Mouse (Mus musculus) midbrain, embryonic 11.5 days (tissue): ENCODE measurements at regions not wholly inside any gene's neighbourhood (a gene's known extent, or its start where the extent isn't known, plus 50 kb on each side); places are given as distances from the start of the nearest gene placed in this dataset.

Experiments used
- ATAC-seq: fragments of 200-750 bp; cut with Nextera tagmentation; 2 replicates; pipeline ENCODE4 v1.8.0; 2017; ENCODE audit warnings: moderate TSS enrichment, moderate library complexity; ENCODE audit not compliant: low FRiP score
- DNase-seq: peaks from one replicate; pipeline ENCODE4 v3.0.0; 2015; ENCODE audit warnings: low spot score; ENCODE audit errors: missing footprints
- H3K27ac ChIP-seq: fragments of 300-500 bp; sonication (generic); 2 replicates; pipeline ENCODE4 v1.5.1; 2014; ENCODE audit warnings: low read depth, low read length
- H3K27me3 ChIP-seq: fragments of 300-500 bp; sonication (generic); 2 replicates; pipeline ENCODE4 v1.6.1; 2014; ENCODE audit warnings: mild to moderate bottlenecking, low read length, moderate library complexity, mixed read lengths; ENCODE audit not compliant: control insufficient read depth, insufficient read depth
- H3K36me3 ChIP-seq: fragments of 300-500 bp; sonication (generic); 2 replicates; pipeline ENCODE4 v1.6.1; 2014; ENCODE audit warnings: mild to moderate bottlenecking, low read length, moderate library complexity, mixed read lengths; ENCODE audit not compliant: control insufficient read depth, insufficient read depth
- H3K4me1 ChIP-seq: fragments of 300-500 bp; sonication (generic); 2 replicates; pipeline ENCODE4 v1.6.1; 2014; ENCODE audit warnings: low read length; ENCODE audit not compliant: control insufficient read depth, insufficient read depth
- H3K4me2 ChIP-seq: fragments of 300-500 bp; sonication (generic); 2 replicates; pipeline ENCODE4 v1.6.1; 2014; ENCODE audit warnings: mild to moderate bottlenecking, moderate library complexity
- H3K4me3 ChIP-seq: fragments of 300-500 bp; sonication (generic); 2 replicates; pipeline ENCODE4 v1.5.1; 2014; ENCODE audit warnings: low read depth, low read length
- H3K9ac ChIP-seq: fragments of 300-500 bp; sonication (generic); 2 replicates; pipeline ENCODE4 v1.6.1; 2014; ENCODE audit warnings: low read length
- H3K9me3 ChIP-seq: fragments of 300-500 bp; sonication (generic); 2 replicates; pipeline ENCODE4 v1.6.1; 2016; ENCODE audit warnings: low read length; ENCODE audit not compliant: control insufficient read depth
- WGBS: fragments of 180-500 bp; shearing (Covaris S2); extraction: QIAGEN DNeasy Blood & Tissue Kit; methylation state at CpG from one replicate; pipeline ENCODE4 v1.1.7; 2014; 5-methylcytosine and 5-hydroxymethylcytosine counted together

DNA sequence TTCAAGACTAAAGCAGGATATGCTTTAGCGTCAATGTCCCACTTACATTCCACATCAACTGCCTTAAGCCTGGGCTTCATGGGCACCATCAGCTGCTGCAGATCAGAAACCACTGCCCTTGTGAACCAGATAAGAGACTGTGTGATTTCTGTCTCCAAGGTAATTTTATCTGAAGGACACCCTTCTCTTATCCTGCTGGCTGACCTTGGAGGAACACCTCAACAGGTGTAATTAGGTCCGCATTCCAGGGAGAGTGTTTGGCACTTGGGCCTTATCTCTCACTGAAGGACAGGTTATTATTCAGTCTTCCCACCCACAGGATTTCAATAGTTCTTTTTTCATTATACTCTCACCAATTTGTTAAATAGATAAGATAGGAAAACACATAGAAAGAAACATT lies 583.1 kb upstream of the Kdm8 start:
- Histone ChIP-seq H3K9me3 (no peaks in the 10 kb centered on the region), H3K9ac (no peak overlapping the region), H3K4me2 (no peak overlapping the region), H3K4me1 (no peaks in the 10 kb centered on the region), H3K27me3 (no peaks in the 10 kb centered on the region), H3K4me3 (no peak overlapping the region), H3K36me3 (no peaks in the 10 kb centered on the region), H3K27ac (no peak overlapping the region)
- 92% methylated on average over 2 of the region's 2 CpGs for whole genome bisulfite sequencing
- no peak for DNase-seq
- no peak for ATAC-seq

DNA sequence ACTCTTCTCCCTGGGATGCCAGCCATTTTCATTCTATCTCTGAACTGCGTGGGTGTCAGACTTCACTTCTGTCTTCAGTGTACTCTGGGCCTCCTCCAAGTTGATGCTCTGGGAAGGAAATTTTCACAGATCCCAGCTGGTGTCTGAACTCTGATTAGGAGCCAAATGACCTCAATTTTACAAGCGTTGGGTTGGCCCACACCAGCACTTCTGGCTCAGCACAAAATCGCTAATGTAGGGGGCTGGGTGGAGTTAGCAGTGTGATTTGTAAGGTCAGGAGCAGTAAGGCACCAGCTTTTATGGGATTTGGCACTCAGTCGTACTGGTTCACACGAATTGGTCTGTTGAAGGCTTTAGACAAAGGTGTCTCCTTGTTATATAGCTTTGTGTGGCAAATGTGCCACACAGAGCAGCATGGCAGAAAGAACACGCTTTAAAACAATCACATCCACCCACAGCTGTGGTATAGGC lies 576.3 kb upstream of the Kdm8 start:
- Histone ChIP-seq H3K36me3 (no peaks in the 10 kb centered on the region), H3K27ac (no peak overlapping the region), H3K4me3 (no peak overlapping the region), H3K9me3 (no peaks in the 10 kb centered on the region), H3K4me1 (no peaks in the 10 kb centered on the region), H3K27me3 (no peaks in the 10 kb centered on the region), H3K9ac (no peak overlapping the region), H3K4me2 (no peak overlapping the region)
- ATAC-seq (no peak), DNase-seq (no peak)
- 68% methylated on average over 6 of the region's 6 CpGs for WGBS

DNA sequence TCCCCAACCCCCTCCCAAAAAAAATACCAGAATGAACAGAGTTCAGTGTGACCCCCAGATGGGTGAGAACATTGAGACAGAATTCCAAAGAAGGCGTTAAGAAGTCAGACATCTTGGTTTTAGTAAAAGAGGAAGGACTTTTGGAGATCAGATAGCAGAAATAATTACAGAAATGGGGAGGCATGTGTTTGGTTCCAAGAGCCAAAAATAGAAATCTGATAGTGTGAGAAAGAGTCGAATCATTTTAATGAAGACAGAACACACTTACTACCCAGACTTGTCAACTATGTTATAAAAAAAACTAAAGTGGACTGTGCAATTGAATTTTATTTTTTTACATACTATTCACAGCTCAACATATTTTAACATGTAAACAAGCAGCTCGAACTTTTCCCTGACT lies 575.9 kb upstream of the Kdm8 start:
- Histone ChIP-seq H3K4me3 (no peak overlapping the region), H3K9ac (no peak overlapping the region), H3K4me1 (no peaks in the 10 kb centered on the region), H3K27ac (no peak overlapping the region), H3K36me3 (no peaks in the 10 kb centered on the region), H3K9me3 (no peaks in the 10 kb centered on the region), H3K27me3 (no peaks in the 10 kb centered on the region), H3K4me2 (no peak overlapping the region)
- DNase-seq = no peak
- ATAC-seq = no peak
- 86% methylated on average over 3 of the region's 3 CpGs for WGBS

DNA sequence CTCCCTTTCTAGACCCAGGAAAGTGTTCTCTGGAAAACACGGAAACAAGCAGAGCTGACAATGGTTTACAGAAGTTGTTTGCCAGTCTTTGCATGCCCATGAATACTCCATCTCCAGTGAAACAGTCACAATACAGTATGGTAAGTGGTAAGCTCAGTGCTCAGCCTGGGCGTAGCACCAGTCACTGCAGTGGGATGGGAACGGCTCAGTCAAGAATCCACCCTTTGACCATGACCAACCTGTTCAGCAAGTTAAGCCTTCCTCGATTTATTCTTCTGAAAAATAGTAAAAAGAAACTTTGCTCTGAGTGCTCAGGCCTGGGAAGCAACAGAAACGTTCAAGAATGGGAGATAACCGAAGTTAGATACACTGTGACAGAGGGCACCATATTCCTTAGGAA lies 563.7 kb upstream of the Kdm8 start:
- Histone ChIP-seq H3K27me3 (no peaks in the 10 kb centered on the region), H3K27ac (no peak overlapping the region), H3K4me1 (no peaks in the 10 kb centered on the region), H3K36me3 (no peaks in the 10 kb centered on the region), H3K4me2 (no peak overlapping the region), H3K4me3 (no peak overlapping the region), H3K9ac (no peak overlapping the region), H3K9me3 (no peaks in the 10 kb centered on the region)
- ATAC-seq (no peak), DNase-seq (no peak)
- WGBS = 90% methylated on average over 6 of the region's 6 CpGs

DNA sequence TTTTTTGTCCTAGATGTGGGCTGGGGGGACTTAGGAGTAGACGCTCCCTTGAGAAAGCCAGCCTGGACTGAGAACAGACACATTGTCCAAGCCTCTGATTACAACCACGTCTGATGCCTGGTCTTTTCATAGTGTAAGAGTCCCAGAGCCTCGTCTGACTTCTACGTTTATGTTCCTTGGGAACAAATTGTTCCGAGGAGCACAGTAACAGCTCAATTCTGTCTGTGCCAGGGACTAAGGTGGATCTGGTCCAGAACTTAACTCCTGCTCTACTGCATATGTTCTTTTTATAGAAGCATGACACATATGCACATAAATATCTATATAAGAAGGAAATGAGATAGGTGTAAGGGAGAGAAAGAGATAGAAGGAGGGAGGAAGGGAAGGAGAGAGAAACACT lies 537.2 kb upstream of the Kdm8 start:
- Histone ChIP-seq H3K4me1 (peaks cover 2% of the 10 kb centered on the region; the same call in 1 of the 2 replicates), H3K4me3 (no peak overlapping the region), H3K9ac (no peak overlapping the region), H3K27me3 (no peaks in the 10 kb centered on the region), H3K27ac (no peak overlapping the region), H3K9me3 (no peaks in the 10 kb centered on the region), H3K36me3 (no peaks in the 10 kb centered on the region), H3K4me2 (no peak overlapping the region)
- no peak for ATAC-seq
- 71% methylated on average over 5 of the region's 5 CpGs for WGBS
- no peak for DNase-seq

DNA sequence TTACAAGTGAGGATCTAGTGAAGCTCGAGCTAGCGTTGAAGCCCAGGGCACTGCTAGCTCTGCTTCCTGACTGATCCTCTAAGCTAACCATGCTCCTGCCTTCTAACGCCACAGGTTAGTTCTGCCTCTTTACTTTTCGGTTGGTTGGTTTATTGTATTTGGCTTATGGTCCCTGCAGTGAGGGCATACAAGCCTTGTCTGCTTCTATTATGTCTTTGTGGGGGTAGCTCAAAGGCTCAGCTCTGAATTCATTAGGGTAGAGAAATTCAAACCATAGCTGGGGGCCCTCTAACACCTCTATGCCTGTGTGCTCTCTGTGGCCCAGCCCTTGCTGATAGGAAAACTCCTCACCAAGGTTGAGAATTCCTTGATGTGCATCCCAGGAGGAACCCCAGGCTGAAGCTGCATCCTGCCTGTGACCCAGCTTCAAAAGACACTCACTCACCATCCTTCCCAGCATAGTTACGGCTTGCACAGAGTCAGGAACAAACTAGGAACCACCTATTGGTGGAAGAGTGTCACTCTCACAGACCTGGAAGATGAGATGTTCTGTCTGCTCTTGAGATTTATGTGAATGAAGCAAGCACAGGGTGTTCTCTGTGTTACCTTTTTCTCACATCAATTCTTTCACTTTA lies 536.7 kb upstream of the Kdm8 start:
- H3K36me3 ChIP-seq = no peaks in the 10 kb centered on the region
- H3K4me3 ChIP-seq = no peak overlapping the region
- H3K4me2 ChIP-seq = no peak overlapping the region
- ATAC-seq (peak; percentile 46; the same call in 1 of the 2 replicates), DNase-seq (no peak)
- WGBS = 37% methylated on average over 5 of the region's 5 CpGs
- peaks cover 2% of the 10 kb centered on the region; the same call in 1 of the 2 replicates for H3K4me1 ChIP-seq
- H3K27me3 ChIP-seq = no peaks in the 10 kb centered on the region
- H3K9ac ChIP-seq = no peak overlapping the region
- H3K27ac ChIP-seq = no peak overlapping the region
- no peaks in the 10 kb centered on the region for H3K9me3 ChIP-seq

DNA sequence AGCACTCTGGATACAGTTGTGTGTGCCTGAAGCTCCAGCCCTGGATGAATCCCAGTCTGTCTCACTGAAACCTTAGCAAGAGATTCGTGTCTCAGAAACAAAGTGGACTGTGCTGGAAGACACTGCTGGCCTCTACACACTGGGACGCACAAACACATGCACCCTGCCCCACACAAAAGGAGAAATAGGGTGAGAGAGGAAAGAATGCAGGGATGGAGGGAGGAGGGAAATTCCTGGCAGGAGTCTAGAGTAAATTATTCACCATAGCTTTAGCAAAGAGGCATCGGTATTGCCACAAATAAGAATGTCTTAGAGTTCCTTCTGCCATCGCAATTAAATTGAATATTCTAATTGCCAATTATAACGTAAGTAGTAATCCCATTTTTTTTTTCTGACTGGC lies 530.4 kb upstream of the Kdm8 start:
- ATAC-seq (no peak), DNase-seq (no peak)
- Histone ChIP-seq H3K27me3 (no peaks in the 10 kb centered on the region), H3K36me3 (no peaks in the 10 kb centered on the region), H3K4me3 (no peak overlapping the region), H3K9me3 (no peaks in the 10 kb centered on the region), H3K4me1 (no peaks in the 10 kb centered on the region), H3K27ac (no peak overlapping the region), H3K9ac (no peak overlapping the region), H3K4me2 (no peak overlapping the region)
- WGBS = 77% methylated on average over 5 of the region's 5 CpGs

DNA sequence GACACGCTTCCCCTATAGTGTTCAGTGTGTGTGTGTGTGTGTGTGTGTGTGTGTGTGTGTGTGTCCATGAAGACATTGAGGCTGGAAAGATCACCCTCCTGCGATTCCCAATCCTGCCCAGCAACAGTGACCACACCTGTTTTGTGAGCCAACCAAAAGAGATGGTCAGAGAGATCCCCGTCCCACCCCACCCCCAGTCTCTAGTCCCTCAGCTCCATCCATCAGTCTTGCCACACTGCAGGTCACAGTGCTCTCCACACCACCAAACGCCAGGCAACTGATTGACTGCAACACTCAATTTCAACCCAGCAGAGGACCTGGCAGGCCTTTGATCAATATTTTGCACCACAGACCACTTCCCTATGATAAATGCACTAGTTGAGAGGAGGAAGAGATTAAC lies 530.0 kb upstream of the Kdm8 start:
- no peak overlapping the region for H3K4me2 ChIP-seq
- H3K27me3 ChIP-seq = no peaks in the 10 kb centered on the region
- no peak overlapping the region for H3K4me3 ChIP-seq
- DNase-seq (no peak), ATAC-seq (no peak)
- no peaks in the 10 kb centered on the region for H3K36me3 ChIP-seq
- H3K27ac ChIP-seq = no peak overlapping the region
- no peaks in the 10 kb centered on the region for H3K9me3 ChIP-seq
- no peak overlapping the region for H3K9ac ChIP-seq
- no peaks in the 10 kb centered on the region for H3K4me1 ChIP-seq
- 84% methylated on average over 4 of the region's 4 CpGs for WGBS

DNA sequence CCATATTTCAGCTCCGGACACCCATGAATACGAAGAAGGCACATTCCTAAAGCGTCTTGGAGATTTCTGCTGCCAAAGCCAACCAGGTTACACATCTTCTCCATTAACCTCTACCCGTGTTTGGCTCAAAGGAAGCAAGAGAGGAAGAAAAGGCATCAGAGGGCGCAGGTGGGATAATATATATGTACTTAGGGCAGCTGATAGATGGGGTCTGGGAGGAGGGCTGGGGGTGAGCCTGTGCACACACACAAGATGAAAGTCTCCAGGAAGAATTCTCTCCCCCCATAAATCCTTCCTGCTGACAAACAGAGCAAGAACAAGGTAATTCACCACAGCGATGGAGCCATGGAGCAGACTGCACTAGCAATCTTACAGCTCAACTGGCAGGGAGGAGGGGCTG lies 529.5 kb upstream of the Kdm8 start:
- Histone ChIP-seq H3K4me2 (no peak overlapping the region), H3K9ac (no peak overlapping the region), H3K4me1 (no peaks in the 10 kb centered on the region), H3K27ac (no peak overlapping the region), H3K9me3 (no peaks in the 10 kb centered on the region), H3K36me3 (no peaks in the 10 kb centered on the region), H3K27me3 (no peaks in the 10 kb centered on the region), H3K4me3 (no peak overlapping the region)
- DNase-seq = no peak
- ATAC-seq = no peak
- WGBS = 79% methylated on average over 6 of the region's 6 CpGs
